Mouse (Mus musculus) testis, adult 2 months (tissue): ENCODE data around the gene Cxcl9. TPM values are rescaled to one million over a fixed set of nuclear protein-coding genes. Genes with fewer than 3 reads are reported as not detected.

ENCODE experiments used
- H3K27ac ChIP-seq: fragments of 200-500 bp; 2 replicates; pipeline ENCODE4 v1.5.1; 2012; ENCODE audit warnings: low read depth, low read length; ENCODE audit not compliant: control insufficient read depth, insufficient read depth
- H3K27me3 ChIP-seq: fragments of 200-500 bp; 2 replicates; pipeline ENCODE4 v1.6.1; 2012; ENCODE audit warnings: mild to moderate bottlenecking, low read length, moderate library complexity; ENCODE audit not compliant: control insufficient read depth, insufficient read depth
- H3K36me3 ChIP-seq: fragments of 200-500 bp; 2 replicates; pipeline ENCODE4 v1.6.1; 2012; ENCODE audit warnings: mild to moderate bottlenecking, low read length; ENCODE audit not compliant: control insufficient read depth, insufficient read depth
- H3K4me1 ChIP-seq: fragments of 200-500 bp; 2 replicates; pipeline ENCODE4 v1.6.1; 2012; ENCODE audit warnings: low read length; ENCODE audit not compliant: control insufficient read depth, insufficient read depth
- H3K4me3 ChIP-seq: fragments of 200-500 bp; 2 replicates; pipeline ENCODE4 v1.5.1; 2012; ENCODE audit warnings: low read depth, mild to moderate bottlenecking, low read length, moderate library complexity, mixed read lengths; ENCODE audit not compliant: control insufficient read depth
- CTCF ChIP-seq: fragments of 200-500 bp; IDR thresholded peaks from 2 replicates; pipeline ENCODE4 v1.5.1; 2012; ENCODE audit warnings: low read depth, mild to moderate bottlenecking, inconsistent platforms, low read length, moderate library complexity; ENCODE audit not compliant: control insufficient read depth, insufficient read depth, insufficient replicate concordance
- POLR2A ChIP-seq: fragments of 200-500 bp; IDR thresholded peaks from 2 replicates; pipeline ENCODE4 v1.6.1; 2012; ENCODE audit warnings: low read depth, mild to moderate bottlenecking, inconsistent platforms, low read length, moderate library complexity; ENCODE audit not compliant: control insufficient read depth
- polyA plus RNA-seq: library from polyadenylated mRNA; depleted of rRNA; stranded (reverse); fragments of >200 nt; gene quantifications from 2 replicates; pipeline ENCODE4 v1.2.3, GENCODE M21; 2012

Gene Cxcl9
- polyA plus RNA-seq, 1 experiment = 0.25 TPM

- TF ChIP-seq CTCF (no peak), POLR2A (no peak)
- no peaks in the 10 kb centered on the region for H3K4me1 ChIP-seq
- H3K4me3 ChIP-seq = no peak overlapping the region
- H3K27ac ChIP-seq = no peak overlapping the region
- H3K36me3 ChIP-seq = no peaks in the 10 kb centered on the region
- H3K27me3 ChIP-seq = no peaks in the 10 kb centered on the region
Observed at GRCm38 (mm10) chr5:92322612-92323011, 5.3 kb downstream of the Cxcl9 start.

- Histone ChIP-seq H3K4me1 (no peaks in the 10 kb centered on the region), H3K27me3 (no peaks in the 10 kb centered on the region), H3K4me3 (no peak overlapping the region), H3K27ac (no peak overlapping the region), H3K36me3 (no peaks in the 10 kb centered on the region)
- TF ChIP-seq POLR2A = no peak
- no peak for TF ChIP-seq CTCF
Observed at GRCm38 (mm10) chr5:92321631-92322400, 6.1 kb downstream of the Cxcl9 start.

GRCm38 (mm10) chr5:92318596-92318995, 9.3 kb downstream of the Cxcl9 start:
- no peak overlapping the region for H3K27ac ChIP-seq
- no peaks in the 10 kb centered on the region for H3K4me1 ChIP-seq
- TF ChIP-seq CTCF = no peak
- TF ChIP-seq POLR2A = no peak
- no peaks in the 10 kb centered on the region for H3K27me3 ChIP-seq
- no peaks in the 10 kb centered on the region for H3K36me3 ChIP-seq
- H3K4me3 ChIP-seq = no peak overlapping the region

GRCm38 (mm10) chr5:92318119-92318518, 9.8 kb downstream of the Cxcl9 start:
- TF ChIP-seq CTCF = no peak
- TF ChIP-seq POLR2A = no peak
- H3K27ac ChIP-seq = no peak overlapping the region
- no peaks in the 10 kb centered on the region for H3K4me1 ChIP-seq
- H3K36me3 ChIP-seq = no peaks in the 10 kb centered on the region
- no peak overlapping the region for H3K4me3 ChIP-seq
- no peaks in the 10 kb centered on the region for H3K27me3 ChIP-seq

GRCm38 (mm10) chr5:92313776-92314175, 14.1 kb downstream of the Cxcl9 start:
- no peak overlapping the region for H3K27ac ChIP-seq
- H3K27me3 ChIP-seq = no peaks in the 10 kb centered on the region
- TF ChIP-seq CTCF = no peak
- no peak for TF ChIP-seq POLR2A
- no peak overlapping the region for H3K4me3 ChIP-seq
- peaks cover 4% of the 10 kb centered on the region for H3K4me1 ChIP-seq
- no peaks in the 10 kb centered on the region for H3K36me3 ChIP-seq

GRCm38 (mm10) chr5:92312046-92312715, 15.7 kb downstream of the Cxcl9 start:
- Histone ChIP-seq H3K27ac (no peak overlapping the region), H3K4me1 (peaks cover 4% of the 10 kb centered on the region), H3K36me3 (no peaks in the 10 kb centered on the region), H3K4me3 (no peak overlapping the region), H3K27me3 (no peaks in the 10 kb centered on the region)
- no peak for TF ChIP-seq POLR2A
- TF ChIP-seq CTCF = no peak

- H3K27ac ChIP-seq = peak within 1 kb of the TSS; percentile 79
- H3K4me3 ChIP-seq = peak within 1 kb of the TSS; percentile 97
- no peaks in the 10 kb centered on the region for H3K27me3 ChIP-seq
- peaks cover 4% of the 10 kb centered on the region for H3K4me1 ChIP-seq
- TF ChIP-seq CTCF (peak; percentile 26; the same call in 1 of the 2 replicates), POLR2A (peak; percentile 79)
- H3K36me3 ChIP-seq = no peaks in the 10 kb centered on the region
Observed at GRCm38 (mm10) chr5:92309681-92310511, 18.0 kb downstream of the Cxcl9 start, which contains the start of gene Sdad1. Gene Sdad1 (minus strand): TSS chr5:92310479.
